Mouse (Mus musculus): ENCODE measurements around the gene Srp72. TPM values are rescaled to one million over a fixed set of nuclear protein-coding genes. Genes with fewer than 3 reads are reported as not detected.

Srp72 gene
- polyA plus RNA-seq (2015; fragmentation: Nextera tagmentation; extraction: Ambion mirVana), result 49.5 and 53.4 TPM in 2 replicates

GRCm38 (mm10) chr5:76974554-76975285 is at the start of gene Srp72:
Srp72 (plus strand) TSS chr5:76974683.
- H3K27me3 ChIP-seq (replicated peaks; ENCODE audit: insufficient read depth, low read length), result no peaks in the 10 kb centered on the region
- H3K36me3 ChIP-seq (ENCODE audit: insufficient read depth, low read length), result peaks cover 7% of the 10 kb centered on the region; the same call in 1 of the 2 replicates
- peak within 1 kb of the TSS; percentile 87 for H3K4me3 ChIP-seq (ENCODE audit: low read depth, low read length)
- no peaks in the 10 kb centered on the region for H3K9me3 ChIP-seq (ENCODE audit: low read length)
- ATAC-seq, result peak; percentile 97
- TF ChIP-seq EP300 (IDR thresholded peaks at IDR 0.05) (no peak; the same call in 1 of the 2 replicates), CTCF (IDR thresholded peaks at IDR 0.05) (no peak)
- WGBS, result 1% methylated on average over 56 of the region's 60 CpGs
- DNase-seq (ENCODE audit: low spot score), result peak; percentile 95
- peaks cover 9% of the 10 kb centered on the region; the same call in 1 of the 2 replicates for H3K4me1 ChIP-seq (ENCODE audit: insufficient read depth, low read depth, low read length)
- H3K4me2 ChIP-seq (replicated peaks; ENCODE audit: low read depth, low read length), result peak within 1 kb of the TSS; percentile 89
- peak within 1 kb of the TSS; percentile 84 for H3K9ac ChIP-seq (replicated peaks; ENCODE audit: low read depth)
- H3K27ac ChIP-seq (ENCODE audit: low read length), result peak within 1 kb of the TSS; percentile 94

- H3K4me1 ChIP-seq (ENCODE audit: insufficient read depth, low read depth, low read length), result no peaks in the 10 kb centered on the region; the same call in 1 of the 2 replicates
- no peaks in the 10 kb centered on the region for H3K9me3 ChIP-seq (ENCODE audit: low read length)
- H3K36me3 ChIP-seq (ENCODE audit: insufficient read depth, low read length), result peaks cover 9% of the 10 kb centered on the region; the same call in 1 of the 2 replicates
- no peak overlapping the region for H3K4me3 ChIP-seq (ENCODE audit: low read depth, low read length)
- peak overlapping the region; percentile 29 for H3K4me2 ChIP-seq (replicated peaks; ENCODE audit: low read depth, low read length)
- TF ChIP-seq EP300 (IDR thresholded peaks at IDR 0.05) (peak; percentile 68), CTCF (IDR thresholded peaks at IDR 0.05) (no peak)
- no peaks in the 10 kb centered on the region for H3K27me3 ChIP-seq (replicated peaks; ENCODE audit: insufficient read depth, low read length)
- peak; percentile 94 for ATAC-seq
- no peak overlapping the region for H3K9ac ChIP-seq (replicated peaks; ENCODE audit: low read depth)
- peak; percentile 97 for DNase-seq (ENCODE audit: low spot score)
- H3K27ac ChIP-seq (ENCODE audit: low read length), result peak overlapping the region; percentile 74
- WGBS, result 53% methylated on average over 16 of the region's 16 CpGs
Observed at GRCm38 (mm10) chr5:76928124-76928832, 46.2 kb upstream of the Srp72 start.

GRCm38 (mm10) chr5:76929180-76929877 is 45.2 kb upstream of the Srp72 start:
- Histone ChIP-seq H3K4me1 (ENCODE audit: insufficient read depth, low read depth, low read length) (no peaks in the 10 kb centered on the region; the same call in 1 of the 2 replicates), H3K27ac (ENCODE audit: low read length) (peak overlapping the region; percentile 57), H3K36me3 (ENCODE audit: insufficient read depth, low read length) (peaks cover 9% of the 10 kb centered on the region; the same call in 1 of the 2 replicates), H3K9ac (replicated peaks; ENCODE audit: low read depth) (no peak overlapping the region), H3K27me3 (replicated peaks; ENCODE audit: insufficient read depth, low read length) (no peaks in the 10 kb centered on the region), H3K9me3 (ENCODE audit: low read length) (no peaks in the 10 kb centered on the region), H3K4me2 (replicated peaks; ENCODE audit: low read depth, low read length) (no peak overlapping the region), H3K4me3 (ENCODE audit: low read depth, low read length) (no peak overlapping the region)
- TF ChIP-seq CTCF (IDR thresholded peaks at IDR 0.05) (no peak), EP300 (IDR thresholded peaks at IDR 0.05) (no peak)
- WGBS, result 38% methylated on average over 7 of the region's 7 CpGs
- peak; percentile 81 for ATAC-seq
- peak; percentile 84 for DNase-seq (ENCODE audit: low spot score)

GRCm38 (mm10) chr5:76939717-76940116 is 34.8 kb upstream of the Srp72 start:
- DNase-seq (ENCODE audit: low spot score) (no peak), ATAC-seq (no peak)
- H3K27ac ChIP-seq (ENCODE audit: low read length), result no peak overlapping the region
- no peak overlapping the region for H3K9ac ChIP-seq (replicated peaks; ENCODE audit: low read depth)
- TF ChIP-seq EP300 (IDR thresholded peaks at IDR 0.05), result no peak
- TF ChIP-seq CTCF (IDR thresholded peaks at IDR 0.05), result no peak
- no peaks in the 10 kb centered on the region for H3K27me3 ChIP-seq (replicated peaks; ENCODE audit: insufficient read depth, low read length)
- H3K4me2 ChIP-seq (replicated peaks; ENCODE audit: low read depth, low read length), result no peak overlapping the region
- H3K9me3 ChIP-seq (ENCODE audit: low read length), result no peaks in the 10 kb centered on the region
- WGBS, result 84% methylated on average over 8 of the region's 8 CpGs
- no peaks in the 10 kb centered on the region for H3K4me1 ChIP-seq (ENCODE audit: insufficient read depth, low read depth, low read length)
- H3K36me3 ChIP-seq (ENCODE audit: insufficient read depth, low read length), result no peaks in the 10 kb centered on the region
- H3K4me3 ChIP-seq (ENCODE audit: low read depth, low read length), result no peak overlapping the region

- Histone ChIP-seq H3K27me3 (replicated peaks; ENCODE audit: insufficient read depth, low read length) (no peaks in the 10 kb centered on the region), H3K9me3 (ENCODE audit: low read length) (no peaks in the 10 kb centered on the region), H3K27ac (ENCODE audit: low read length) (no peak overlapping the region), H3K9ac (replicated peaks; ENCODE audit: low read depth) (no peak overlapping the region), H3K4me3 (ENCODE audit: low read depth, low read length) (no peak overlapping the region), H3K4me1 (ENCODE audit: insufficient read depth, low read depth, low read length) (no peaks in the 10 kb centered on the region), H3K36me3 (ENCODE audit: insufficient read depth, low read length) (no peaks in the 10 kb centered on the region), H3K4me2 (replicated peaks; ENCODE audit: low read depth, low read length) (no peak overlapping the region)
- no peak for TF ChIP-seq EP300 (IDR thresholded peaks at IDR 0.05)
- TF ChIP-seq CTCF (IDR thresholded peaks at IDR 0.05), result no peak
- WGBS, result 69% methylated on average over 4 of the region's 4 CpGs
- ATAC-seq (peak; percentile 49; the same call in 1 of the 2 replicates), DNase-seq (ENCODE audit: low spot score) (peak; percentile 10)
Observed at GRCm38 (mm10) chr5:76941975-76942374, 32.5 kb upstream of the Srp72 start.

GRCm38 (mm10) chr5:76942505-76942904 is 32.0 kb upstream of the Srp72 start:
- H3K9me3 ChIP-seq (ENCODE audit: low read length), result no peaks in the 10 kb centered on the region
- WGBS, result 76% methylated on average over 4 of the region's 4 CpGs
- H3K4me2 ChIP-seq (replicated peaks; ENCODE audit: low read depth, low read length), result no peak overlapping the region
- TF ChIP-seq CTCF (IDR thresholded peaks at IDR 0.05) (no peak), EP300 (IDR thresholded peaks at IDR 0.05) (no peak)
- ATAC-seq (no peak), DNase-seq (ENCODE audit: low spot score) (no peak)
- H3K4me1 ChIP-seq (ENCODE audit: insufficient read depth, low read depth, low read length), result no peaks in the 10 kb centered on the region
- no peaks in the 10 kb centered on the region for H3K36me3 ChIP-seq (ENCODE audit: insufficient read depth, low read length)
- H3K27me3 ChIP-seq (replicated peaks; ENCODE audit: insufficient read depth, low read length), result no peaks in the 10 kb centered on the region
- H3K27ac ChIP-seq (ENCODE audit: low read length), result no peak overlapping the region
- H3K9ac ChIP-seq (replicated peaks; ENCODE audit: low read depth), result no peak overlapping the region
- no peak overlapping the region for H3K4me3 ChIP-seq (ENCODE audit: low read depth, low read length)
